Mouse (Mus musculus): ENCODE results near the gene Znfx1. TPM values are rescaled to one million over a fixed set of nuclear protein-coding genes. Genes with fewer than 3 reads are reported as not detected.

Gene Znfx1
- 10 to 100 TPM; 22.6 to 26.3 TPM for total RNA-seq (2021)
- long read RNA-seq, full-length matches to known transcripts = 1 of 6 reads
- long read RNA-seq, partial matches to known transcripts = 2 of 6 reads
- long read RNA-seq, other reads (novel, unspliced or antisense) = 3 of 6 reads

DNA sequence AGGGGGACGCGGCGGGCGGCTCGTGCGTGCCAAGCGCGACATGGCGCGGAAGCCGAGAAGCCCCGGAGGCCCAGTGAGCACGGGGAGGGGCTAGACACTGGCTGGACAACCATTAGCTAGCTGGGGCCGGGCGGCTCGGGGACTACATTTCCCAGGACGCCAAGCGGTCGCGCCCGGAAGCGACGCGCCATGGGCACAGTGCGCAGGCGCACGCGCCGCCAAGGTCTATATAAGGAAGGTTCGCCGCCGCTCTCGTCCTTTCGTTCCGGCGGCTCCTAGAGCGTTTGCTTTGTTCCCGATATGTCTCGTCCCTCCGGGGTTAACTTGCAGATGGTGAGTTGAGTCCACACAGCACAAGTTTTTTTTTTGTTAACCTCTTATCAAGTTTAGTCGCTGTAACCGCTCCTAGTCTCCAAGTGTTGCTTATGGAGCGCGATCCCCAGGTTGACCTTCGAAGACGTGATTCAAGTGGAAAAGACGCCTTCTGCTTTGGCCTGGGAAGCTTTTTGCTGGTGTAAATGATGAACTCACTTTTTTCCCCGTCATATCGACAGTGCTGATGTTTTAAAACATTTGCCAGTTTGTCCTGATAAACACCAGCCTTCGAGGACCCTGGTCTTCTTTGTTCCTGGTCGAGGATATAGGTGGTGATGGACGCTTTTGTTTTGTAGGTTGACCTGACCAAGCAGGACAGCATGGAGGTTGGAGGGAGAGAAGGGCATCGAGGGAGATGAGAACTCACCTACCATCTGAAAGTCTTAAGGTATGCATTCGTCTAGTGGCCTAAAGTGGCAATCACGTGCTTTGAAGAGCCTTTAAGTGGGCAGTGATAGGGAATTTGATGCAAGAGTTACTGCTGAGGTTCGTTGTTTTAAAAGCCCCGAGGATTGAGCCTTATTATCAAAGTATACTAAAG is at the start of gene Znfx1:
TSS of gene Znfx1 (minus strand) at position 51 of the 916 bp plus-strand sequence.
- peak; percentile 98 to 99 for DNase-seq (ENCODE audit: low spot score in 2 of 2)

DNA sequence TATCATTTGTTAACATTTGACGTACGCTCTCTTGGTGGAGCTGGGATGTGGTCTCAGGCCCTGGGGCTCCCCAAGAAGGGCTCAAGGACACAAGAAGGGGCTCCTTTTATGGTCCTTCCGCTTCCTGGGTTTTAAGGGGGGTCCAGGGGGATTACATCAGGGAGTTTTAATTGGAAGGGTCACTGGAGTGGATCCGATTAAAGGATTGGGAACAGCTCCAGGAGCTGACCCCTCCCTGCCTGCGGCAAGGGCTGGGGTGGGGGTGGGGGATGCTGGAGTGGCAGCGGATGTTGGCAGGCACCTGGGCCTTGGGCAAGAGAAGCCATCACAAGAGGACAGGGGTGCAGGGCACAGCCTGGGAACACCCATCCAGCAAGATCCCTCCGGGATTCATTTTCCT is 49.4 kb upstream of the Znfx1 start:
- DNase-seq (ENCODE audit: low spot score in 2 of 2) = no peak

DNA sequence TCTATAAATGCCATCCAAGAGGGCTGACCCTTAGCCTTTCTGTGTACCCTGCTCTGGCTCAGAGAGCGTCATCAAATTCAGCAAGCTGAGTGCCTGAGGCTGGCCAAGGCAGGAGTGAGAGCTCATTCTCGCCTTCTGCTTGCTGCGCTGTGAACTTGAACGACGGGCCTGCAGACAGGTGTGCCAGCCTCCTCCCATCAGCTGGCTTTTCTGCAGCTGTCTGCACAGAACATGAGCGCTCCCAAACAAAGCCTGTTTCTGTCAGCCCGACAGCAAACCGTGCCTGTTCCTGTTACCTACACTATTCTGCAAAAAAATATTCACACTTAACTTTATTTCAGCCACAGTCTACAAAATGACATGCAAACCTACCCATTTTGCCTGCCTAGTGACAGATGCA is 46.7 kb upstream of the Znfx1 start:
- no peak for DNase-seq (ENCODE audit: low spot score in 2 of 2)

DNA sequence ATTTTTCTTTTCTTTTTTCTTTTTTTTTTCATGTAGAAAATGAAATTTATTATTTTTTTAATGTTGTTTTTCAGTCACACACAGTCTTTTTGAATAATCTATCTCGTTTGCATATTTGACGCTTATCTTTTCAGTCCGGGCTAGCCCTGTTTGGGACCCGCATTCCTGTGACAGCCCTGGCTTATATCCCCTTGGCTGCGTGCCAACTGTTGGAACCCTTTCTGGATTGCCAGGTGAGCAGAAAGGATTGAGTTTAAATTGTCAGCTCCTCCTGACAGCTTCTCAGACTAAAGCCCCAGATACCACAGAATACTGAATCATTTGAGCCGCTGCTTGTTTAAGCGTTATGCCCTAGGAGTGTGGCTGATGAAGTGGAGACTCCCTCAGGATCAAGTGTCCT is 40.7 kb upstream of the Znfx1 start:
- no peak for DNase-seq (ENCODE audit: low spot score in 2 of 2)

DNA sequence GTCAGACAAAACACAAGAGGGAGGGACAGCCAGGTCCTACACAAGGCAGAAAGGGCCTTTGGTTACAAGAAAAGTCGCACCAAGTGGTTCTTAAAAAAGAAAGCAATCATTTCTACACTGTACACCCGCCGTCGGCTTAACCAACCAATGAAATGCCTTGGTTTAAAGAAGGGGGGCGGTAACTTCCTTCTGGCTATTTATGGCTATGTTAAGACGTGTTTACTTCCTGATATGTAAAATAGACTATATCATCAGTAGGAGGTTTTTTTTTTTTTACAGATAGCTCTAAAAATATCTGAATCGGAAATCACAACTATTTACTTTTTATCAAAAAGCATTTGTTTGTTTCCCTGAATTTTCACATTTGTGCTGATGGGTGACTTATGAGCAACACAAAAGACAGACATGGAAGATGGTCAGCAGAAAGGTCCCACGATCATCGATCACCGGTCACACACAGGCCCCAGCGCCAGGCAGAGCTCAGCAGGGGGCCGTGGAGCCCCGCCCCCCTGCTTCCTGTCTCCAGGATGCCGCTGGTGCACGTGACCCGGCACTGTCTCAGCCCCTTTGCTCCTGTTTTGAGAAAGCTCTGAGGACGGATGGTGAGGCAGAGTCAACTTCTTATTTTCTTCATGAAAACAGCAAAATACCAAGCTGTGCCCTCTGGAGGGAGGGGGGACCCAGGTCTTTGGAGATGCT is 39.1 kb upstream of the Znfx1 start:
- no peak for DNase-seq (ENCODE audit: low spot score in 2 of 2)

DNA sequence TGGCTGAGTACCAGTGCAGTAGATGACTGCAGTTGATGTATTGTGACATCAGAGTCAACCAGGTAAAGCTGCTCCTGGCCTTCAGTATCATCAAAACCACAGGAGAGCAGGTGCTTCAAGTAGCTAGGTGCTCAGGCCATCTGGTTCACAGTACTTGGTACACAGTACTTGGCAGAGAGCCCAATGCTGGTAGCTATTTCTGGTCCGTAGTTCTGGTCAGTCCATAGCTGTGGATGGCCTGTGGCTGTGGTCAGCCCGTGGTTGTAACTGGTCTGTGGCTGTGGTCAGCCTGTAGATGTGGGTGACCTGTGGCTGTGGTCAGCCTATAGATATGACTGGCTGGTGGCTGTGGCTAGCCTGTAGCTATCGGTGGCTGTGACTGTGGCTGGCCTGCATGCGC is 31.9 kb upstream of the Znfx1 start:
- DNase-seq (ENCODE audit: low spot score in 2 of 2) = no peak

DNA sequence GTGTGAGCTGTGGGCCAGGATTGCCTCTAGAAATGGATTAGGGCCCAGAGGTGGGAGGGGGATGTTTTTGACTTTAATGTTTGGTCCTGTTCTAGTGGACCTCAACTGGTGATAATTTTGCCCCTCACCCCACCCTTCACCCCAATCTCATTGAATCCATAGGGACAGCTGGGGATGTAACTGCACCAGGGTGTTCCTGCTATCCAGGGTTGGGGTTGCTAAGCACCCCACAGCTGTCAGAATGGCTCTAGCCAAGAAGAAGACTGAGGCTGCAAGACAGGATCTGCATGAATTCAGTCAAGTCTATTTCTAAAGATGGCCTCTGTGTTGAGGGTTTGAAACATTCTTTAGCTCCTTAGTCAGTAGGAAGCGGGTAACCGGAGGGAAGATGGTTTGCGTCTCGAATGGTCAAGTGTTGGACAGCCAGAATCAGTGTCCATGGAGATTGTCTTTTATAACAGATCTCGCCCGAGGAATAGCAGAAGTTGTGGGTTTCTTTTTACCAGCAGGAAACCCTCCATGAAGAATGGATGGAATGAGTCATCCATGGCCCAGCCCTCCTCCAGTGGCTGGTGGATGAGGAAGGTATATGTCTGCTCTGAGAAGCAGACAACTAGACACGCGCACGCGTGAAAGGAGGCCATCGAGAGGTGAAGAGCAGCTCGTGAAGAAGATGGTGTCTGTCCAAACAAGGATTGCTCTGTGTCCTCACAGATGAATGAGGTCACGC is 30.5 kb upstream of the Znfx1 start:
- no peak for DNase-seq (ENCODE audit: low spot score in 2 of 2)

DNA sequence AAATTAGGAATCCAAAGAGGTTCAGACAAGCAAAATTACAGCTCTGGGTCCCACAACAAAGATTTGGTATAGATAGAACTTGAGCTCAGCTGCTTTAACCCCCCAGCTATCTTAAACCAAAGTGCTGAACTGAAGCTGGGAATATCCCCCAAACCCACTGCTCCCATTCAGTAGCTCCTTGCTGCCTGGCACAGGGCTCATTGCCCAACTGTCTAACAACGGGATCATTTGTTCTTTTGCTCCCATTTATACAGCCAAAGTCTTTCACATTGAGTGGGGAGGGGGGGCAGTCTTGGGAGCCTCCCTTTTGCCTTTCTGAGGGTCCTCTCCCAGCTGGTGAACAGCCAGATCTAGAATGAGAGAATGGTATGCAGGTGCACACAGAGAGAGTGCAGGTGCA is 27.5 kb upstream of the Znfx1 start:
- no peak for DNase-seq (ENCODE audit: low spot score in 2 of 2)

DNA sequence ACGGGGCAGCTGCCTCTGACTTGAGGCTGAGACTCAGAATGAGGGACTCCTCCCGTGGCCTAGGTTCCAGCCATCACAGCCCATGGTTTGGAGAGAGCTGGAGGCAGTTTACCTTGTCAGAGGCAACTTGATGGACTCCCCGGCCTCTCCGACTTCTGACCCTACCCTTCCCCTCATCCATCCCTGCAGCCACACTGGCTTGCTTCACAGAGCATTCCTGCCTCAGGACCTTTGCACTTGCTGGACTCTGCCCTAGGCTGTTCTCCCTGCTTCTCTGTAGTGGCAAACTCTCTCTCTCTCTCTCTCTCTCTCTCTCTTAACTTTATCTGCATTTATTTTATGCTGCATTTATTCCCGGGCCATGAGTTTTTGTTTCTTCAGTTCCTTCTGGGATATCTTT is 24.0 kb upstream of the Znfx1 start:
- DNase-seq (ENCODE audit: low spot score in 2 of 2) = no peak

DNA sequence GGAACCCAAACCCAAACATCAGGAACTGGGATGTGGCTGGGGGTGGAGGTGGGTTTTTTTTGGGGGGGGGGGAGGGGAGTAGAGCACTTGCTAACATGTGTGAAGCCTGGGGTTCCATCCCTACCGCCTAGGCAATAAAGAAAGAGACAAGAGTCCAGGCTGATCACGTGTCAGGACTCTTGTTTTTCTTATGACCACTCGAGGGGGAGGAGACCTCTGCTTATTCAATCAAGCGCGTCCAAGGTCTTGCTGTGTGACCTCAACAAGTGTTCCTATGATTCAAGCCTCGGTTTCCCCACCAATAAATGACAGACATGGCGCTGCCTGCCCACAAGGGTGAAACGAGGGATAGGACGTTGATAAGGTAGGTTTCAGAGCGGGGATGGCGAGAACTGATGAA is 23.3 kb upstream of the Znfx1 start:
- DNase-seq (ENCODE audit: low spot score in 2 of 2) = no peak

DNA sequence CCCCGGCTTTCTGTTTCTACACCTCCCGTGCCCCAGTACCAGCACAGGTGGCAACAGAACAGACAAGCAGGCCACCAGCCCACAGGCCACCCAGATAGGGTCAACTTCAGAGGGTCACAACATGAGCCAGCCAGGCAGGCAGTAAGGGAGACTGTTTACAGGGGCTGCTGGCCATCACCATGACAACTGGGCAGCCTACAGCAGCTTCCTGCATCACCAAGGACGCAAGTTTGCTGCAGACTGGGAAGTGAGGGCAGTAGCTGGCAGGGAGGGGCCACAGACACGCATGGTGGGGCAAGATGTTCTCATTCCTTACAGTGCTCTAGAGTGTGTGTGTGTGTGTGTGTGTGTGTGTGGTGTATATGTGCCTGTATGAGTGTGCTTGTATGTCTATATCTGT is 18.8 kb upstream of the Znfx1 start:
- no peak for DNase-seq (ENCODE audit: low spot score in 2 of 2)

DNA sequence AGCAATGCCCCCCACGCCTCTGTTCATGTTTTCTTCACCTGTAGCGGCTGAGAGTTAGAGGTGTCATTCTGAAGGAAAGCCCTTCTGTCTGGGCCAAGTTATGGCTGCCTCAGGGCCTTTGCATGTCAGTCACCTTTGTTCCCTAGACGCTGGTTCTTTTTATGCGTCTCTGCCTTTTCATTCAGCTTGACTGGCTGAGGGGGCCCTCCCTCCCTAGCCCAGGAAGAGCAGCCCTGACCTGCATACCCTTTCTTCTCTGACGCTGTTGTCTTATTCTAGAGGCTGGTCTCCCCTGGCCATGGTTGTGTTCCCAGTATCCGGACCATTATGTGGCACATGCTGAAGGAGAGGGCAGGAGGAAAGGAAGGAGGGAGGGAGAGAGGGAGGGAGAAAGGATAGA is 18.3 kb upstream of the Znfx1 start:
- DNase-seq (ENCODE audit: low spot score in 2 of 2) = no peak

DNA sequence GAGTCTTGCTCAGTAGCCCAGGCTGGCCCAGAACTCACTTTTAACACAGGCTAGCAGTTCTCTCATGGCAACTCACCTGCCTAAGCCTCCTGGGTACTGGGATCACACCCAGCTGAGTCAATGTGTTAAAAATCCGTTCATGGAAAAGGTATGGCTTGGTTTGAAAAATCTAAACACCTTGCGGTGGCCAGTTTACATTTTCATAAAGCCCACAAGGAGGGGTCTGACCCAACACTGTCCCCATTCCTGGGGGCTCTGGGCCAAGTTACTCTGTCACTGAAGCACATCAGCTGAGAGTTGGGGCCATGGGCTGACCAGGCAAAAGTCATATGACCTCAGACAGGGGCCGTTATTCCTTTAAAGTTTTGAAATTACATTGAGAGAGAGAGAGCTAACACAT is 17.6 kb upstream of the Znfx1 start:
- DNase-seq (ENCODE audit: low spot score in 2 of 2) = no peak

DNA sequence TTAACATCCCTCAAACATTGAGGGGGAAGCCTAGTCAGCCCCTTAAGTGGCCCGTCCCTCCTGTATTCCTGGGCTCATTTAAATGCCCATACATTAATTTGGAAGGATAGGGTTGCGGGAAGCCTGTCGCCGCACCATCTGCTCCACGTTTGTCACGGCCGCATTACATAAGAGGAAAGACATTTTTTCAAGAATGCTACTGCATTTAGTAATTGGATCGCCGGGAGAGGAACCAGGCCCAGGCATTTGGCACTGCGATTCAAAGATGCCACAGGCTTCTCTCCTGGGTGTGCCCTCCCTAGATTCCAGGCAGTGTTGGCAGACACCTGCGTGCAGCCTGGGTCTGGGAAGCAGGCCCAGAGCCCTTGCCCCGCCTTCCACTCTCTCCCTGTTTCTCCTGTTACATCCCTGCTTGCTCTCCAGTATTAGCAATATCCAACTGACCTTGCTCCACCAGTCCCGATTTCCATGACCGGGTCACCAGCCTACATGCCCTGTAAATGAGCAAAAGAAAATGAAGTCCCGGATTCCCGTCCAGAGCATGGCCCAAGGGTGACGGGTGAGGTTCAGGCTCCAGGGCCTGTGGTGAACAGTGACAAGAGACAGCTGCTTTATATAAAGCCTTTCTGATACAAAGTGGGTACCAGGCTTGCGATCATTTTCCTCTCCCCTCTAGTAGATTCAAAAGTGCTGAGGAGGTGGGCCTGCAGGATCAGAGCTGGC is 16.9 kb upstream of the Znfx1 start:
- DNase-seq (ENCODE audit: low spot score in 2 of 2) = peak in 1 of 2 experiments; percentile 51

DNA sequence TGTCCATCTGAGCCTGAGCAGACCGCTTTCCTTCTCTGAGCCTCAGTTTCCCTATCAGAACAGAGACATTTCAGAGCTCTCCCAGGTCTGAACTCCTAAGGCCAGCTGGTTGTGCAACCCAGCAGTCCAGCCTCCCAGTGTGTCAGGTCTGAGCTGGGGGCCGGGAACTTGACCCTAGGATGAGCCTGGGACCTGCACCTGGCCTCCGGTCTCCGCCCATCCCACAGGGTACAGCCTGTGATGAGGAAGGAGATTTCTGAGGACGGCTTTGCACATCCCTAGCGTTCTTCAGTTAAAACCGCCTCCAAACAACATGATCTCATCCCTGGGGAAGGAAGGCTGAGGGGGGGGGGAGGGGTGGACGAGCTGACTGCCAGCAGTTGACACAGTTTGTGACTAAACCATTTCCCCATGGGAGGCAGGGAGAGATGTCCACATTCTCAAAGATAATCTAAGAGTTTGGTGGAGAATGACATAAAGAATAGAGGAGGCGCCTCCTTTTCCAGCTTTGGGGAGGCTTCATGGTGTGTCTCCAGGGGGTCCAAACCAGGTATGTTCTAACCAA is 16.2 kb upstream of the Znfx1 start:
- DNase-seq (ENCODE audit: low spot score in 2 of 2) = no peak

DNA sequence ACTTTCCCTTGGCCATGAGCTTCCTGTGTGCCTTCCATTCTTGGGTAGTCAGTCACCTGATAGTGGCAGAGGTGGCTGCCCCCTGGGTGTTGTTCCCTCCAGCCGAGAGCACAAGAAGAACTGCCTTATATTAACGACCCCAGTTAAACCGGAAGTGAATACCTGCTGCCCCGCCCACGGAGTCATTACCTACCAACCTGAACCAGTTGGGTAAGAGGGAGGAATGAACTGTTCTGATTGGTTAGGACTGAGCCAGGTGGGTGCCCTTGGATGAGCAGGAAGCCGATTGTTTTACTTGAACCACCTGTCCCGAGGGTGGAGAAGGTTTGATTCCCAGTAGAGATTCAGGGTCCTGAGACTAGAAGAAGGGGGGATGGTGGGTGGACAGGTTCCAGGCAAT is 15.7 kb upstream of the Znfx1 start:
- no peak for DNase-seq (ENCODE audit: low spot score in 2 of 2)

DNA sequence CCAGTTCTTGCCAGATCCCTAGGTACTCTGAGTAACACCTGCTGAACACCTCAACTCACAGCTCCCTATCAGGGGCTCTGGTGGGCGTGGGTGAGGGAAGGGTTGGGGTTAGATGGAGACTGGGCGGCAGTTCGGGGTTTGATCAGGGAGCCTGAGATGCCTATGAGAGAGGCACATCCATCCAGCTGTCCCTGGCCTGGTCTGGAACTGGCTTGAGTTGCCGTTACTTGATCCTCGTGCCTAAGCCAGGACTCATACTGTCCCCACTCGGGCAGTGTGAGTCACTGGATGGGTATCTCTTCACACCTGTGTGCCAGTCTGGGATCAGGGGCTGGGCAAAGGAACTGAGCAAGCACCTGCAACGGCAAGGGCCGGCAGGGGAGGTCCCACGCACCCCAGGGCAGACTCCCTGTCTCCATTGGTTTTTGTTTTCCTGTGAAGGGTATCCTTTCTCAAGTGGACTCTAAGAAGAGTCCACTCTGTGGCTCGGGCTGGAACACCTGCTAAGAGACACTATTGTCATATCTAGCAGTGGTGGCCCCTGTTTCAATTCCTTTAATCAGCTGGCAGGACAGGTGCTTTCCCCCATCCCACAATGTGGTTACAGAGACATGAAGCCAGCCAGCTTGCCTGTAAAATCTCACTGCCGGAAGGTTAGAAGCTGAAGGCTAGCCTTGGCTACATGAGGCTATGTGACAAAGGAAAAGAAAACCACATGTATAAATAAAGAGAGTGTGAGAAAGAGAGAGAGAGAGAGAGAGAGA is 14.6 kb upstream of the Znfx1 start:
- no peak for DNase-seq (ENCODE audit: low spot score in 2 of 2)

DNA sequence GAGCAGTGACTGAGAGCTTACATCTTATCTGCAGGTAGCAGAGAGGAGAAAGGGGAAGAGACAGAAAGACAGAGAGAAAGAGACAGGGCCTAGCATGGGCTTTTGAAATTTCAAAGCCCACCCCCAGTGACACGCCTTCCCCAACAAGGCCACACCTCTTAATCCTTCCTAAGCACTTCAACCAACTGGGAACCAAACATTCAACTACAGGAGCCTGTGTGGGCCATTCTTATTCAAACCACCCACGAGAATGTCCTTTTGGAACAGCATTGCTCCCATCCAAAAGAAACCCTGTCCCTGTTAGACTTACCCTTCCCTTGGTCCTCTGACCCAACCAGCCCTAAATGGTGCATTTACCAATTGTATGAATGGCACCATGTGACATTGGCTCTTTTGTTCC is 13.9 kb upstream of the Znfx1 start:
- no peak for DNase-seq (ENCODE audit: low spot score in 2 of 2)

DNA sequence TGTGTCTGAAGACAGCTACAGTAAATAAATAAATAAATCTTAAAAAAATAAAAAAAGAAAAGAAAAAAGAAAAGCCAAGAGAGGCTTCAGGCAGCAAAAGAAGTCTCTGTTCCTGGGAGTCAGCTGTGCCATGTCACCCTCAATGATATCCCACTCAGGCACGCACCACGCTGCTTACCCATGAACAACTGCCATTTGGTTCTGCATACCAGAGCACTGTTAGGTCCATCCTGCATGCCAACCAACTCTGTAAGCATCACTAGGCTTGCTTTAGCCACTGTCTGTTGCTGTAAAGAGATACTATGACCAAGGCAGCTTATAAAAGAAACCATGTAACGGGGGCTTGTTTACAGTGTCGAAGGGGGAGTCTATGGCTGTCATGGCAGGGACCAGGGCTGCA is 13.5 kb upstream of the Znfx1 start:
- no peak for DNase-seq (ENCODE audit: low spot score in 2 of 2)

DNA sequence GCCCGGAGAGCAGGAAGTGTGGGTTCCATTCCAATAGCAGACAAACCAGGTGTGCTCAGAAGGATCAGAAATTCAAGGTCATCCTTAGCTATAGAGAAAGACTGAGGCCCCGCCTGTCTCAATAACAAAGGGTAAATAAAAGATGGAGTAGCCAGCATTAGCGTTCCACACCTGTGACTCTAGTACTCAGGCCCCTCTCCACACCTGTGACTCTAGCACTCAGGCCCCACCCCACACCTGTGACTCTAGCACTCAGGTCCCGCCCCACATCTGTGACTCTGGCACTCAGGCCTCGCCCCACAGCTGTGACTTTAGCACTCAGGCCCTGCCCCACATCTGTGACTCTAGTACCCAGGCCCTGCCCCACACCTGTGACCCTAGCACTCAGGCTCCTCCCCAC is 11.8 kb upstream of the Znfx1 start:
- DNase-seq (ENCODE audit: low spot score in 2 of 2) = no peak
